ENCODE assay signal across 8 mouse cellular contexts in genomic region chrX:7776329-7777082, GRCm38 (mm10). TPM values are rescaled to one million over a fixed set of nuclear protein-coding genes. Genes with fewer than 3 reads are reported as not detected.
DNase-seq lines count a peak whose midpoint lies in the region; TF ChIP-seq lines count a peak whose summit lies in the region.

No protein-coding gene starts in this region.

- no peaks in the 10 kb centered on the region; the same call in 1 of the 2 replicates for H3K4me1 ChIP-seq in spleen, adult 2 months (ENCODE audit: control insufficient read depth, insufficient read depth, insufficient read length)

- no peak overlapping the region for H3K4me3 ChIP-seq in layer of hippocampus, adult 2 months
- H3K4me3 ChIP-seq in left cerebral cortex, adult 2 months = no peak overlapping the region
- no peak overlapping the region for H3K4me3 ChIP-seq in spleen, adult 2 months (ENCODE audit: extremely low read depth, insufficient read depth, insufficient read length)

- DNase-seq in layer of hippocampus, adult 2 months (ENCODE audit: low spot score in 2 of 2) = peak; percentile 35 to 62
- DNase-seq in layer of hippocampus, postnatal 36 days = no peak
- peak; percentile 24 for DNase-seq in T-cell, adult 2 months (ENCODE audit: low spot score)
- DNase-seq in embryo, embryonic 9.5 days (ENCODE audit: extremely low spot score) = peak; percentile 34
- peak; percentile 41 to 73 for DNase-seq in heart, postnatal 14 days
- peak; percentile 34 to 52 for DNase-seq in left cerebral cortex, adult 2 months (ENCODE audit: extremely low spot score in 1 of 2, low spot score in 2 of 2)
- peak; percentile 29 to 58 for DNase-seq in lung, postnatal 4 days
- peak in 1 of 2 experiments; percentile 25 for DNase-seq in spleen, adult 2 months (ENCODE audit: low read depth in 1 of 2, low spot score in 2 of 2)

- H3K27me3 ChIP-seq in spleen, adult 2 months (ENCODE audit: control insufficient read depth, insufficient read depth, low read length) = no peaks in the 10 kb centered on the region

- WGBS in spleen, adult 2 months = 45% methylated on average over 8 of the region's 8 CpGs

- intact Hi-C loops in heart, postnatal 14 days (cut with DNase I) = loop anchor here (1.0 to 5.0 kb wide), 2 partner anchors 23 to 44 kb away; no protein-coding TSS in a partner anchor
- intact Hi-C loops in left cerebral cortex, adult 2 months (cut with DNase I) = loop anchor here (5.0 kb wide), 1 partner anchor 354 kb away; no protein-coding TSS in a partner anchor

- TF ChIP-seq POLR2A in spleen, adult 2 months (IDR thresholded peaks at IDR 0.05; ENCODE audit: low read depth, low read length) = no peak

- H3K36me3 ChIP-seq in spleen, adult 2 months (ENCODE audit: control insufficient read depth, insufficient read depth, low read length) = peaks cover 6% of the 10 kb centered on the region; the same call in 1 of the 2 replicates

- no peak overlapping the region for H3K27ac ChIP-seq in layer of hippocampus, adult 2 months
- H3K27ac ChIP-seq in left cerebral cortex, adult 2 months = no peak overlapping the region
- H3K27ac ChIP-seq in spleen, adult 2 months (ENCODE audit: insufficient read depth, low read length) = no peak overlapping the region

- peak; percentile 87 for TF ChIP-seq CTCF in layer of hippocampus, adult 2 months (conservative IDR thresholded peaks at IDR 0.05)
- peak; percentile 77 for TF ChIP-seq CTCF in left cerebral cortex, adult 2 months (IDR thresholded peaks at IDR 0.05)
- peak; percentile 39; the same call in 1 of the 2 replicates for TF ChIP-seq CTCF in spleen, adult 2 months (IDR thresholded peaks at IDR 0.05; ENCODE audit: extremely low read depth, insufficient read depth, insufficient read length, insufficient replicate concordance)

RNA-seq across cellular contexts. Expression of gene Gripap1, which starts 13.1 kb away (rescaled TPM):
- 100 to 1,000 TPM; 105 to 108 TPM for total RNA-seq in layer of hippocampus, adult 2 months (2021)
- 100 to 1,000 TPM in 1 of 2 experiments, 10 to 100 TPM in 1; 92.2 to 106 TPM for total RNA-seq in layer of hippocampus, postnatal 36 days (2021)
- total RNA-seq in heart, postnatal 14 days (2021) = 10 to 100 TPM; 26.1 to 31.7 TPM
- 100 to 1,000 TPM; 109 to 113 TPM for total RNA-seq in left cerebral cortex, adult 2 months (2021)
- polyA plus RNA-seq in spleen, adult 2 months (2012; rRNA removed) = 53.3 and 53.9 TPM in 2 replicates

RNA-seq across cellular contexts. Expression of gene Tfe3, which starts 14.1 kb away (rescaled TPM):
- 10 to 100 TPM; 29.0 to 35.1 TPM for total RNA-seq in layer of hippocampus, adult 2 months (2021)
- 10 to 100 TPM; 26.7 to 27.4 TPM for total RNA-seq in layer of hippocampus, postnatal 36 days (2021)
- 10 to 100 TPM; 14.8 to 19.9 TPM for total RNA-seq in heart, postnatal 14 days (2021)
- 10 to 100 TPM; 30.9 to 35.1 TPM for total RNA-seq in left cerebral cortex, adult 2 months (2021)
- polyA plus RNA-seq in spleen, adult 2 months (2012; rRNA removed) = 23.3 and 24.6 TPM in 2 replicates

RNA-seq across cellular contexts. Expression of gene Ccdc120, which starts 25.8 kb away (rescaled TPM):
- 10 to 100 TPM; 14.7 to 20.6 TPM for total RNA-seq in layer of hippocampus, adult 2 months (2021)
- 10 to 100 TPM; 14.3 to 16.0 TPM for total RNA-seq in layer of hippocampus, postnatal 36 days (2021)
- total RNA-seq in heart, postnatal 14 days (2021) = 1 to 10 TPM in 1 of 2 experiments, under 1 TPM in 1; 0.74 to 1.2 TPM
- 10 to 100 TPM; 26.3 TPM for total RNA-seq in left cerebral cortex, adult 2 months (2021)
- 1.6 and 1.7 TPM in 2 replicates for polyA plus RNA-seq in spleen, adult 2 months (2012; rRNA removed)

RNA-seq across cellular contexts. Expression of gene Kcnd1, which starts 45.6 kb away (rescaled TPM):
- 1 to 10 TPM; 9.5 to 9.7 TPM for total RNA-seq in layer of hippocampus, adult 2 months (2021)
- total RNA-seq in layer of hippocampus, postnatal 36 days (2021) = 10 to 100 TPM in 1 of 2 experiments, 1 to 10 TPM in 1; 7.3 to 10.3 TPM
- total RNA-seq in heart, postnatal 14 days (2021) = under 1 TPM; 0.39 to 0.45 TPM
- total RNA-seq in left cerebral cortex, adult 2 months (2021) = 1 to 10 TPM; 7.7 to 9.3 TPM
- polyA plus RNA-seq in spleen, adult 2 months (2012; rRNA removed) = 1.4 and 1.6 TPM in 2 replicates

RNA-seq across cellular contexts. Expression of gene Praf2, which starts 48.3 kb away (rescaled TPM):
- 100 to 1,000 TPM in 1 of 2 experiments, 10 to 100 TPM in 1; 91.6 to 102 TPM for total RNA-seq in layer of hippocampus, adult 2 months (2021)
- total RNA-seq in layer of hippocampus, postnatal 36 days (2021) = 100 to 1,000 TPM; 101 to 104 TPM
- 1 to 10 TPM; 7.0 to 8.0 TPM for total RNA-seq in heart, postnatal 14 days (2021)
- 10 to 100 TPM; 88.9 to 92.7 TPM for total RNA-seq in left cerebral cortex, adult 2 months (2021)
- 26.0 and 33.7 TPM in 2 replicates for polyA plus RNA-seq in spleen, adult 2 months (2012; rRNA removed)

Comparison
In these comparisons a context has a peak if more than half of its experiments do, and no peak if none do; other contexts are left out.
1. DNase-seq: peak in layer of hippocampus, adult 2 months (2 of 2), T-cell, adult 2 months (single experiment), embryo, embryonic 9.5 days (single experiment), heart, postnatal 14 days (2 of 2), left cerebral cortex, adult 2 months (2 of 2) and lung, postnatal 4 days (2 of 2); none in layer of hippocampus, postnatal 36 days (0 of 2).
2. RNA of gene Ccdc120, which starts 25.8 kb away (total RNA-seq): 26.3 TPM in left cerebral cortex, adult 2 months, 14.7 to 20.6 TPM in layer of hippocampus, adult 2 months and 14.3 to 16.0 TPM in layer of hippocampus, postnatal 36 days; 0.74 to 1.2 TPM in heart, postnatal 14 days; every median in the first group is over 4 times any median in the second.
3. Peak in every context shown above with its lines, with median percentiles within 50 percentile points of each other: CTCF ChIP-seq.